Mouse (Mus musculus) lung, postnatal 36 days (tissue): Measurements from ENCODE around the gene Cdca3.

Experiments
- DNase-seq: peaks from one replicate; pipeline ENCODE4 v3.0.0; 2022; ENCODE audit warnings: mixed read lengths

The Cdca3 gene

DNA sequence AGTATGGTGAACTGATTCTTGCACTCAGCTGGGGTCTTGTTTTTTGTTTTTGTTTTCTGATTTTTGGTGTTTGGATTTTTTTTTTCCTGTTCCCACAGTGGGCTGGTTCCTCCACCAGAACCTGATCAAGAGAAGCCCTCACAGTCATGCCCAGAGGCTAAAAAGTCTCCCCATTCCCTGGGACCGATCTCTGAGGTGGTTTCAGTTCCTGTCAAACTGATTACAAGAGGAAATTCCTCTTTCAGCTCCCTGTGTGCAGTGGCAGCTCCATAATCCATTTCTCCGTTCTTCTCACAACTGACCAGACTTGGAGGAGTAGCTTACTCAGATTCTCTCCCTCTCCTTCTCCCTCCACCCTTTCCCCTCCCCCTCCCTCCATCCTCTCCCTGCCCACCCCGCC is 45.0 kb downstream of the Cdca3 start:
- no peak for DNase-seq

GRCm38 (mm10) chr6:124879390-124879789 is 50.0 kb downstream of the Cdca3 start:
- DNase-seq = no peak

DNA sequence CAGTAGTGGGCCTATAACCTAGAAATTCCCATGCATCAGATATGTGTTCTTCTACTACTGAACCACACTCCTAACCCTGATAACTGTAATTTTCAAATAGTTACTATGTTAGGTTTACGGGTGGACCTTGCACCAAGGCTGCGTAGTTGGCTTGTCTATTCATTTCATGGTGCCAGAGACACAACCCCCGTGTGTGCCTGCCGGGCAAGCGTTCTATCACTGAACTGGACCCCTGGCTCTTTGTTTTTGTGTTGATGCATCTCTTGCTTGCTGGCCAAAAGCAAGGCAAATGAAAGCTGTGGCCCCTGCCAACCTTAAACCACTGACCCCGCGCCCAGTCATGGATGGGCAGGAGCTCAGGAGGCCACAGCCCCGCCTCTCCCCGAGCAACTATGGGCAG is 52.5 kb downstream of the Cdca3 start:
- DNase-seq = no peak
